Mouse (Mus musculus) lung, postnatal 25 days (tissue): ENCODE data around the gene Smagp.

Experiments
- DNase-seq: peaks from one replicate; pipeline ENCODE4 v3.0.0; 2022; ENCODE audit warnings: low spot score

Gene Smagp

GRCm38 (mm10) chr15:100590436-100590835 lies 46.3 kb downstream of the Smagp start:
- DNase-seq, result peak; percentile 24

DNA sequence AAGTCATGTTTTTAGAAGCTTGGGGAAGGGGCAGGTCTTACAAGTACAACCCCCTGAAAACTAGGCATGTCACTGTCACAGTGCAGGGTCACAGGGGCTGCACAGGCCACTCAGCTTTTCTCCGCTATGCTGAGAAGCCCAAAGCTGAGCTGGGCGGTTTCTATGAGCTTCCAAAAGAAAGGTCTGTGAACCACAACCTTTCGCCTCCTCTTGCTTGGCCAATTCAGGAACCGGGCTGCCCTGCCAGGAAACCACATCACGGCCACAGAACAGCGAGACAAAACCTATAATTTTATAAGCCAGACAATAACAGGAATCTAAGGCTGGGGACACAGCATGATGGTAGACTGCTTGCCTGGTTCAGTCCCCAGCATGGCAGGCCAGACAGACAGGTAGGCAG lies 48.4 kb downstream of the Smagp start:
- no peak for DNase-seq

- DNase-seq, result no peak
These were observed 49.6 kb downstream of the Smagp start for GRCm38 (mm10) chr15:100587166-100587565.

DNA sequence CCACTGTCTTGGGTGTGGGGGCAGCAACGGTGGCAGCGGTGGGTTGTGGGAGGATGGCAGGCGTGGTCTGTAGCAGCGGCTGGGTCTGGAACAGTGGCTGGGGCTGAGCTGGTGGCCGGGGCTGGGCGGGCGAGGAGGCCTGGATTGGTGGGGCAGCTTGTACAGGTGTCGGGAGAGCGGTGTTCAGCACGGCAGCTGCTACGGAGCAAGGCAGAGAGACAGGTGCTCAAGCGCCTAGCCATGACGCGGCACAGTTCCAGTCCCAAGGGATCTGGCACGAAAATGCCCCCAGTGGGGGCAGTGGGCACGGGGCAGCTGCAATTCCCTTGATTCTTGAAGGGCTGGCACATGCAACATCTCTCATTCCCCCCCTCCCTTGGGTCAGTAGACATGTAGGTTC lies 50.8 kb downstream of the Smagp start:
- DNase-seq, result no peak

DNA sequence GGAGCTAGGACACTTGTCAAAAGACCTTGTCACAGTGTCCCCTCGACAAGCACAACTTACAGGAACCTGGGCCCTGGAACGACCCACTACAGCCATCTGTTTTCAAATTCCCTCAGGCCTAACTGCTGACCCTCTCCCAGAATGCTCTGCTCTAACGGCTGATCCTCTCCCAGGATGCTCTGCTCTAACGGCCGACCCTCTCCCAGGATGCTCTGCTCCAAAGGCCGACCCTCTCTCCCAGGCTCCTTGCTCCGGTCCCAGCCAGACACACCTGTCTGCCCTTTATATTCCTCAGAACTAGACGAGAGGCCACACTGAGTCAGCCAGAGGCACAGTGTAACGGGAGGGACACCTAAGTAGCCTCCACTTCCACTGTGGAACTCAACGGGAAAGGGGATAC lies 56.6 kb downstream of the Smagp start:
- no peak for DNase-seq

- no peak for DNase-seq
These were observed 58.8 kb downstream of the Smagp start for GRCm38 (mm10) chr15:100577972-100578371.

- no peak for DNase-seq
These were observed 59.9 kb downstream of the Smagp start for GRCm38 (mm10) chr15:100576810-100577209.

- no peak for DNase-seq
These were observed 60.3 kb downstream of the Smagp start for GRCm38 (mm10) chr15:100576392-100576791.

DNA sequence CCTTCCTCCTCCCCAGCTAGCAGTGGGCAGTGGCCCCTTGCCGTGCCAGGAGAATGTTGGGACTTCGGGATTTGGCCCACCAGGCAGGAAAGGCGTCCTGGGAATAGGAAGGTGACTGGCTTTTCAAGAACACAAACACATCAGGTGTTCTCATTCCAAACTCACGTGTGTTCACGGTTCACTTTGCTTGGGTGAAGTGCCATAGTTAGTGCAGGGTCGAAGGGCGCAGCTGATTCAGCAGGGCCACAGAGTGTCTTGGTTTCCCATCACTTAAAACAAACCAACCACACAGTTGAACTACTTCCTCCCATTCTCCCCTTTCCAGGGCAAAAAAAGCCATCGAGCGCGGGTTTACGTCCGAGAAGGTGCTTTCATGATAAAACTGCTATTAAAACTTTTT lies 61.4 kb downstream of the Smagp start:
- no peak for DNase-seq

DNA sequence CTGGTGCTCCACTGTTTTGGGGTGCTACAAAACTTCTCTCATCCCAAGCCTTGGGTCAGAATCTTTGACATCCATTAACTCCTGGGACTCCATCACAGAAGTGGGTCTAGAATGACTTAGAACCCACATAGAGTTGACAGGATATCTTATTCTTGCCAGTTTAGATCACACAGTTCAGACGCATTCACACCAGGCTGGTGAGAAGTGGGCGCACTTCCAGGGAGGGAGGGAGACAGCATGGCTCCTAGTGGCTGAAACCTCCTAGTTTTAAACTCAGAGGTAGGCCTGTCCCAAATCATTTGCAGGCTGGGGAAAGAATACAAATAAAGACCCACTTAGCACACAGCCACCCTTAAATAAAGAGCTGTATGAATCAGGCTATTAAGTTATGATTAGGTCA lies 62.4 kb downstream of the Smagp start:
- DNase-seq, result no peak

DNA sequence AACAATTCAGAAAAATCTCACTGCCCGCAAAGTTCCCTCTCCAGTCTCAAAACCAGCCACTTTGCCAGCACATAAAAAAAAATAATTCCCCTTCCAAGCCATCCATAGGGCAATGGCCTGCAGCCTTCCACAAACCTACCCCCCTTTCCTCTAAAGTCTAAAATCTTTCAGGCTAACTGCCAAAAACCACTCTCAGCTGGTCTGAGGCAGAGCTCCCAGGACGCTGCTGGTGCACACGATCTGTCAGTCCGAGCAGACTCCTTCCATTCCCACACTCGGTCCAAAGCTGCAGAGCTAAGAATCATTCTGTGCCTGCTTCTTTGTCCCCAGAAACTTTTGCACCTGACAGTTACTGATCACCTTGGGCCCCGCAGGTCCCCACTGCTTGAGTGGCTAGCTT lies 62.8 kb downstream of the Smagp start:
- DNase-seq, result no peak
